Comparison of ENCODE assay signal across 17 mouse cellular contexts in the genomic region with DNA sequence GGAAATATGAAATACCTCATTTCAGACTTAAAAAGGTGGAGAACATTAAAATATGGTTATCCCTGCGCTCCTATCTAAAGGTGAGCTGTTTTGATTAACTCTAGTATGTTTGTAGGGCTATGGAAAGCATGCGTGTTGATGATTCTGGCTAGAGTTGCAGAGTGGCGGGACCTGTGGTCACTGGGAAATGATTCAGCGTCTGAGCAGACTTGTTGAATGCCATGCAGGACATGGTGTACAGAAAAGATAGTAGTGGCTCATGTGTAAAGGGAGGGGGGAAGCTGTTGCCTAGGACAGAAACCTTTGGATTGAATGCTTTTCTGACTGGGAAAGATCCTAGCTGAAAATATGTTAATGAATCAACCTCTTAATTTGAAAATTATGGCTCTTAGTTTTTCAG.
"Had no signal": no experiment of that assay in that cellular context is flagged by ENCODE, and none has a peak within 500 bp of the region (broad histone marks: within the 10 kb centered on the region; RNA-seq: fewer than 3 reads in every experiment).

No protein-coding gene starts in this region.

- DNase-seq: gastrocnemius, adult 2 months; gastrocnemius, postnatal 10 days; gastrocnemius, postnatal 25 days; heart, adult 2 months; heart, postnatal 14 days; heart, postnatal 4 days; kidney, adult 18-20 months; kidney, adult 8-10 months; kidney, postnatal 10 days; kidney, postnatal 25 days; kidney, postnatal 4 days; liver; liver, embryonic 13.5 days had no signal

- ATAC-seq: hindbrain, embryonic 16.5 days; inflammation-experienced regulatory T-cells, adult 6 months; intestine, embryonic 15.5 days; intestine, postnatal 0 days had no signal
